Mouse (Mus musculus) cortical plate, adult 2 months (tissue): ENCODE data around the gene Nfasc. TPM values are rescaled to one million over a fixed set of nuclear protein-coding genes. Genes with fewer than 3 reads are reported as not detected.

Experiments
- H3K27ac ChIP-seq: fragments of 200-500 bp; 2 replicates; pipeline ENCODE4 v1.5.1; 2012; ENCODE audit warnings: low read length, control low read depth, inconsistent platforms; ENCODE audit not compliant: insufficient read depth
- H3K4me1 ChIP-seq: fragments of 200-500 bp; 2 replicates; pipeline ENCODE4 v1.6.1; 2011; ENCODE audit warnings: low read length; ENCODE audit not compliant: control insufficient read depth, insufficient read depth
- H3K4me3 ChIP-seq: fragments of 200-500 bp; 2 replicates; pipeline ENCODE4 v1.5.1; 2011; ENCODE audit warnings: mild to moderate bottlenecking, low read length, control low read depth; ENCODE audit not compliant: insufficient read depth
- CTCF ChIP-seq: fragments of 200-500 bp; IDR thresholded peaks from 2 replicates; pipeline ENCODE4 v1.5.1; 2011; ENCODE audit warnings: mild to moderate bottlenecking, control low read depth, low read length; ENCODE audit not compliant: insufficient read depth; ENCODE audit errors: extremely low read depth
- POLR2A ChIP-seq: fragments of 200-500 bp; IDR thresholded peaks from 2 replicates; pipeline ENCODE4 v1.6.1; 2011; ENCODE audit warnings: mild to moderate bottlenecking, low read length, control low read depth; ENCODE audit not compliant: insufficient read depth; ENCODE audit errors: extremely low read depth
- polyA plus RNA-seq: library from polyadenylated mRNA; depleted of rRNA; stranded (reverse); fragments of >200 nt; gene quantifications from 2 replicates; pipeline ENCODE4 v1.2.3, GENCODE M21; 2012; rRNA removed

Nfasc gene
- 96.2 and 109 TPM in 2 replicates for polyA plus RNA-seq

DNA sequence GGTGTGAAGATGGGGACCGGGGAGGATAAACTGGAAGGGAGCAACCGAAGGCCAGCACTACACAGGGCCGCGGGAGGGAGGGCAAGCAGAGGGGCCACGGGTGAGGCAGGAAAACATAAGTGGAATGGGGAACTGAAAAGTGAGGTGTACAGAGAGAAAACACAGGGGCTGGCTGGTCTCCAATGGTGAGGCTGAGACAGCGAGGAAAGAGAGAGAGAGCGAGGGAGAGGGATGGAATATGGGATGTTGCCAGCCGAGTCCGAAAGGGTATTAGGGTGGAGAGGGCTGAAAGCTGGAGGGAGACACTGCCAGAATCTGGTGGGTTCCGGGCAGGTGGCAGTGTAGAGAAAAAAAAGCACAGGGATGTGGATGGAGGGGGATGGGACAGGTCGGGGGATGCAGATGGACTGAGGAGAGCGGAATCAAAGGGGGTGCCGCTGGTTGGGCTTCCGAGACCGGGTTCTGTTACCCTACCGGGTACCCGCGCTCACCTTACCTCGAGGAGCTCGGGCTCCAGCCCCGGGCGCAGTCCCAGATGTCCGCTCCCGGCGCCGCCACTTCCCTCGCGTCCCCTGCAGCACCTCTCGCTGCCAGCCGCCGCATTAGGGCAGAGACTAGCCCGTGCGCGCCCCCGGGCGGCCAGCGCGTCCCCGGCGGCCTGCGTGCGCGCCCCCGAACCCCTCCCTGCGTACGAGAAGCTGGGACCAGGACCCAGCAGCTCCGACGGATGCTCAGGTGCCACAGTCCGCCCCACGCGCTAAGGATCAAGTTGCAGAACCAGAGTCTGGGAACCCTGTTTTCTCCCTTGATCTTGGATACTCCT, at the start of gene Nfasc:
TSS of gene Nfasc (minus strand) at position 623 of the 823 bp plus-strand sequence.
- H3K4me1 ChIP-seq = peaks cover 12% of the 10 kb centered on the region
- TF ChIP-seq CTCF = no peak
- peak; percentile 70; the same call in 1 of the 2 replicates for TF ChIP-seq POLR2A
- peak within 1 kb of the TSS; percentile 88 for H3K27ac ChIP-seq
- H3K4me3 ChIP-seq = peak within 1 kb of the TSS; percentile 92

- no peak overlapping the region for H3K27ac ChIP-seq
- H3K4me1 ChIP-seq = no peaks in the 10 kb centered on the region
- no peak overlapping the region for H3K4me3 ChIP-seq
- TF ChIP-seq POLR2A (no peak), CTCF (no peak)
Observed at GRCm38 (mm10) chr1:132791049-132791448, 49.5 kb upstream of the Nfasc start.

DNA sequence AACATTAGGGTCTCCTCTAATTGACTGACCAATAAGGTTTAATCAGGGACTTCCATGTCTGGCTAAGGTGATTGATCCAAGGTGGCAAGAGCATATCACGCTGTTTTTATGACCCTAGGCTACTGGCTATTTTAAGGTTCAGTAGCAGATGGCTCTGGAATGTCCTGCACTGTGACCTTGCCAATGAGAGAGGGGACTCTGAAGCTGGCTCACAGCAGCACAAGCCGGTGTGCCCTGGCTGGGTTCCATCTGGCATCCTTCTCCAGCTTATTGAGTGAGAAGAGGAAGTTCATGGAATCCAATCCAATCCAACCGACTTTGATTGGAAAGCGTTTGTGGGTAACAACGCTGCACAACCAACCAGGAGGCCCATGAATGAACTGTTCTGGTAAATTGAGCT, 45.3 kb upstream of the Nfasc start:
- Histone ChIP-seq H3K4me1 (no peaks in the 10 kb centered on the region), H3K4me3 (no peak overlapping the region), H3K27ac (no peak overlapping the region)
- TF ChIP-seq CTCF (no peak), POLR2A (no peak)

DNA sequence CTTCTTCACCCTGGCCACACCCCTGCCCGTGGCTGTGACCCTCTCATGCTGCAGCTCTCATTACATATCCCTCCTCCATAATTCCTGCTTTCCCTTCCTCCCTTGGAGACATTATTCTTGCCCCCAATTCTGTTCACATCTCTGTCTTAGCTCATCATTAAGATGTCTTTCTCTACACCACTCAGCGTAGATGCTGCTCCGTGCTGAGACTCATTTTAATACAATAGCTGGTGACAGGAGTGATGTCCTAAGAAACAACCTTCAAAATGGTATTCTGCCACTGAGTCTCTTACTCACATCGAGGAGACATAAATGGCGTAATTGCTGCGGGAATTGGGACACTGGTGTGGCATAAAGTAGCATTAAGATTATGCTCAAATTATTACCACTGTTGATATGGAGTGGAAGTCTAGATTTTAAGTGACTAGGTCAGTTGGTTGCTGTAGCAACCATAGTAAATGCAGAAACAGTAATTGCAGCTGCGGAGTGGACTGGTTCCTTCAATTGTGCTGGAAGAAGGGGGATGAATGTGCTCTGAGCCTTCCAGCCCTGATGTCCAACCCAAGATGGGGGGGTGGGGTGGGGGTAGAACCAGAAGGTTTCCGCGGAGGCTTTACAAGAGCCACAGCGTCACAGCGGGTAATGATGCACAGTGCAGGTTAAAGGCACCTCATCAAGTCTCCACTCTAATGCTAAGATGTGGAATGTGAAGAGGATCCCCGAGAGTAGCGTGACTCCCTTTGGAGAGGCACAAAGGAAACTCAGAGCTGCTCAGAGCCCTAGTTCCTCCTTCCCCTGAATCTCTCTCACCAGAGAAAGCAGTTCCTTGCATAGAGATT, 40.2 kb upstream of the Nfasc start:
- Histone ChIP-seq H3K27ac (no peak overlapping the region), H3K4me1 (peaks cover 2% of the 10 kb centered on the region; the same call in 1 of the 2 replicates), H3K4me3 (no peak overlapping the region)
- no peak for TF ChIP-seq CTCF
- TF ChIP-seq POLR2A = no peak

GRCm38 (mm10) chr1:132780961-132781360, 39.4 kb upstream of the Nfasc start:
- TF ChIP-seq POLR2A (no peak), CTCF (no peak)
- peaks cover 2% of the 10 kb centered on the region; the same call in 1 of the 2 replicates for H3K4me1 ChIP-seq
- no peak overlapping the region for H3K27ac ChIP-seq
- no peak overlapping the region for H3K4me3 ChIP-seq

- Histone ChIP-seq H3K4me1 (peaks cover 2% of the 10 kb centered on the region; the same call in 1 of the 2 replicates), H3K27ac (no peak overlapping the region), H3K4me3 (no peak overlapping the region)
- TF ChIP-seq POLR2A (no peak), CTCF (no peak)
Observed at GRCm38 (mm10) chr1:132780254-132780653, 38.7 kb upstream of the Nfasc start.

GRCm38 (mm10) chr1:132774959-132775358, 33.4 kb upstream of the Nfasc start:
- peaks cover 2% of the 10 kb centered on the region; the same call in 1 of the 2 replicates for H3K4me1 ChIP-seq
- no peak overlapping the region for H3K27ac ChIP-seq
- no peak overlapping the region for H3K4me3 ChIP-seq
- no peak for TF ChIP-seq CTCF
- TF ChIP-seq POLR2A = no peak

- Histone ChIP-seq H3K4me1 (no peaks in the 10 kb centered on the region), H3K4me3 (no peak overlapping the region), H3K27ac (no peak overlapping the region)
- TF ChIP-seq POLR2A (no peak), CTCF (peak; percentile 43; the same call in 1 of the 2 replicates)
Observed at GRCm38 (mm10) chr1:132771377-132771776, 29.8 kb upstream of the Nfasc start.

- TF ChIP-seq POLR2A (no peak), CTCF (no peak)
- no peak overlapping the region for H3K27ac ChIP-seq
- H3K4me1 ChIP-seq = no peaks in the 10 kb centered on the region
- H3K4me3 ChIP-seq = no peak overlapping the region
Observed at GRCm38 (mm10) chr1:132769559-132769958, 28.0 kb upstream of the Nfasc start.
